Mouse (Mus musculus): ENCODE results near the gene Nipal4.
"Not testable (repeated sequence)": the region's sequence is repeated elsewhere in the genome, so short reads cannot be mapped to it uniquely, and the experiment has no call there.

Nipal4 gene

GRCm38 (mm10) chr11:46165866-46166585, at the start of gene Nipal4:
TSS of gene Nipal4 (minus strand) at chr11:46166508.
- no peak for DNase-seq (ENCODE audit: low read depth, low spot score)

GRCm38 (mm10) chr11:46215354-46215753, 49.0 kb upstream of the Nipal4 start:
- peak; percentile 83 for DNase-seq (ENCODE audit: low read depth, low spot score)

GRCm38 (mm10) chr11:46214368-46215230, 48.3 kb upstream of the Nipal4 start:
- DNase-seq (ENCODE audit: low read depth, low spot score), result peak; percentile 42

GRCm38 (mm10) chr11:46213844-46214243, 47.5 kb upstream of the Nipal4 start:
- DNase-seq (ENCODE audit: low read depth, low spot score), result no peak

GRCm38 (mm10) chr11:46211858-46212257, 45.5 kb upstream of the Nipal4 start:
- DNase-seq (ENCODE audit: low read depth, low spot score), result no peak

GRCm38 (mm10) chr11:46209884-46210283, 43.6 kb upstream of the Nipal4 start:
- DNase-seq (ENCODE audit: low read depth, low spot score), result no peak

- DNase-seq (ENCODE audit: low read depth, low spot score), result no peak
Measured at GRCm38 (mm10) chr11:46205639-46206409, 39.5 kb upstream of the Nipal4 start.

- DNase-seq (ENCODE audit: low read depth, low spot score), result no peak
Measured at GRCm38 (mm10) chr11:46204841-46205240, 38.5 kb upstream of the Nipal4 start.

GRCm38 (mm10) chr11:46202547-46202887, 36.2 kb upstream of the Nipal4 start:
- DNase-seq (ENCODE audit: low read depth, low spot score), result no peak

- DNase-seq (ENCODE audit: low read depth, low spot score), result no peak
Measured at GRCm38 (mm10) chr11:46201636-46202546, 35.6 kb upstream of the Nipal4 start.

GRCm38 (mm10) chr11:46200664-46201063, 34.4 kb upstream of the Nipal4 start:
- DNase-seq (ENCODE audit: low read depth, low spot score), result no peak

GRCm38 (mm10) chr11:46194175-46194574, 27.9 kb upstream of the Nipal4 start:
- DNase-seq (ENCODE audit: low read depth, low spot score), result no peak

- DNase-seq (ENCODE audit: low read depth, low spot score), result no peak
Measured at GRCm38 (mm10) chr11:46188283-46188682, 22.0 kb upstream of the Nipal4 start.

- DNase-seq (ENCODE audit: low read depth, low spot score), result no peak
Measured at GRCm38 (mm10) chr11:46185486-46185885, 19.2 kb upstream of the Nipal4 start.

- no peak for DNase-seq (ENCODE audit: low read depth, low spot score)
Measured at GRCm38 (mm10) chr11:46184946-46185345, 18.6 kb upstream of the Nipal4 start.

GRCm38 (mm10) chr11:46182031-46182430, 15.7 kb upstream of the Nipal4 start:
- DNase-seq (ENCODE audit: low read depth, low spot score), result not testable (repeated sequence)

- DNase-seq (ENCODE audit: low read depth, low spot score), result no peak
Measured at GRCm38 (mm10) chr11:46177246-46178043, 11.1 kb upstream of the Nipal4 start.

- DNase-seq (ENCODE audit: low read depth, low spot score), result no peak
Measured at GRCm38 (mm10) chr11:46176155-46176554, 9.8 kb upstream of the Nipal4 start.

- DNase-seq (ENCODE audit: low read depth, low spot score), result no peak
Measured at GRCm38 (mm10) chr11:46172128-46172527, 5.8 kb upstream of the Nipal4 start.

GRCm38 (mm10) chr11:46169908-46170307, 3.6 kb upstream of the Nipal4 start:
- DNase-seq (ENCODE audit: low read depth, low spot score), result no peak
